Mouse (Mus musculus) liver, adult 2 months (tissue): ENCODE measurements at regions not wholly inside any gene's neighbourhood (a gene's known extent, or its start where the extent isn't known, plus 50 kb on each side); places are given as distances from the start of the nearest gene placed in this dataset.

Source experiments
- CTCF ChIP-seq: fragments of 200-500 bp; IDR thresholded peaks from 2 replicates; pipeline ENCODE4 v1.5.1; 2011; ENCODE audit warnings: low read depth, low read length, control low read depth
- POLR2A ChIP-seq: fragments of 200-500 bp; IDR thresholded peaks from 2 replicates; pipeline ENCODE4 v1.6.1; 2011; ENCODE audit warnings: low read length, control low read depth; ENCODE audit not compliant: insufficient read depth; ENCODE audit errors: extremely low read depth

DNA sequence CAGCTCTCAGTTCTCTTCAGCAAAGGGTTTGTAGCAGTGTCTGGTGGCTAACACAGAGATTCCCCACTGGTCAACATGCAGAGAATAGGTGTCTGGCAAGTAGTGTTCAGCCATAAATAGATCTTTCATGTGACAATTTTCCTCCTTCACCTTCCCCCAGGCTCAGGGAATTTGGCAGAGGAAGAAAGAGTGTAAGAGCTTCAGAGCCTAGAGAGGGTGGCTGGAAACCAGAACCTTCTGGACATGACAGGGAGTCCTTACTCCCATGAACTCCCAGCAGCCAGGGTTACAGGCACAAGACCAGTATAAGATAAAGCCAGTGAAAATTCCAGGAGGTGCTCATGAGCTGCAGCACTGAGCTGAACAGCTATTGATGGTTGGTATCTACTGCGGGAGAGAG lies 251.1 kb downstream of the Nedd1 start:
- no peak for TF ChIP-seq CTCF
- TF ChIP-seq POLR2A = no peak
